Mouse (Mus musculus) kidney, adult 11 months (tissue): Measurements from ENCODE around the gene C2cd2l.
"Not testable (repeated sequence)": the region's sequence is repeated elsewhere in the genome, so short reads cannot be mapped to it uniquely, and the experiment has no call there.

Source experiments
- DNase-seq: peaks from one replicate; pipeline ENCODE4 v3.0.0; 2022

The C2cd2l gene

GRCm38 (mm10) chr9:44319887-44320798 lies at the start of gene C2cd2l:
TSS of gene C2cd2l (minus strand) at chr9:44320285.
- peak; percentile 93 for DNase-seq

- DNase-seq: no peak
These were observed 44.4 kb upstream of the C2cd2l start for GRCm38 (mm10) chr9:44364480-44364879.

- DNase-seq: not testable (repeated sequence)
These were observed 41.8 kb upstream of the C2cd2l start for GRCm38 (mm10) chr9:44361931-44362330.

GRCm38 (mm10) chr9:44361190-44361917 lies 41.3 kb upstream of the C2cd2l start, which contains the start of gene Vps11:
TSS of gene Vps11 (minus strand) at chr9:44361670.
- peak; percentile 93 for DNase-seq

- DNase-seq: no peak
These were observed 37.1 kb upstream of the C2cd2l start for GRCm38 (mm10) chr9:44357207-44357606.

GRCm38 (mm10) chr9:44353142-44353541 lies 33.1 kb upstream of the C2cd2l start:
- DNase-seq: no peak

- DNase-seq: no peak
These were observed 32.3 kb upstream of the C2cd2l start for GRCm38 (mm10) chr9:44352337-44352736.

- no peak for DNase-seq
These were observed 31.3 kb upstream of the C2cd2l start for GRCm38 (mm10) chr9:44351396-44351795.

- DNase-seq: no peak
These were observed 28.5 kb upstream of the C2cd2l start for GRCm38 (mm10) chr9:44348546-44348945.

GRCm38 (mm10) chr9:44347621-44348020 lies 27.5 kb upstream of the C2cd2l start:
- no peak for DNase-seq

GRCm38 (mm10) chr9:44347166-44347565 lies 27.1 kb upstream of the C2cd2l start:
- DNase-seq: no peak

GRCm38 (mm10) chr9:44345570-44346433 lies 25.7 kb upstream of the C2cd2l start:
- no peak for DNase-seq

GRCm38 (mm10) chr9:44343781-44344421 lies 23.8 kb upstream of the C2cd2l start, which contains the start of gene Hmbs:
TSS of gene Hmbs (minus strand) at chr9:44344228.
- DNase-seq: peak; percentile 91

- DNase-seq: no peak
These were observed 23.2 kb upstream of the C2cd2l start for GRCm38 (mm10) chr9:44343290-44343689.

- DNase-seq: no peak
These were observed 22.5 kb upstream of the C2cd2l start for GRCm38 (mm10) chr9:44342605-44343004.

- no peak for DNase-seq
These were observed 22.1 kb upstream of the C2cd2l start for GRCm38 (mm10) chr9:44342173-44342572.

GRCm38 (mm10) chr9:44341487-44341886 lies 21.4 kb upstream of the C2cd2l start:
- no peak for DNase-seq

- no peak for DNase-seq
These were observed 18.5 kb upstream of the C2cd2l start for GRCm38 (mm10) chr9:44338574-44338973.

GRCm38 (mm10) chr9:44337436-44338169 lies 17.5 kb upstream of the C2cd2l start:
- DNase-seq: no peak

- DNase-seq: no peak
These were observed 16.9 kb upstream of the C2cd2l start for GRCm38 (mm10) chr9:44336964-44337363.

- not testable (repeated sequence) for DNase-seq
These were observed 16.4 kb upstream of the C2cd2l start for GRCm38 (mm10) chr9:44336513-44336912.

- no peak for DNase-seq
These were observed 16.0 kb upstream of the C2cd2l start for GRCm38 (mm10) chr9:44336093-44336406.
